Mouse (Mus musculus) MEL-GATA-1-ER (cell line): ENCODE data around the gene Leng8.
"Not testable (repeated sequence)": the region's sequence is repeated elsewhere in the genome, so short reads cannot be mapped to it uniquely, and the experiment has no call there.

Source experiments
- DNase-seq: peaks from one replicate; pipeline ENCODE4 v3.0.0-alpha.2; 2012; ENCODE audit warnings: low read depth; ENCODE audit errors: extremely low read depth

Gene Leng8

DNA sequence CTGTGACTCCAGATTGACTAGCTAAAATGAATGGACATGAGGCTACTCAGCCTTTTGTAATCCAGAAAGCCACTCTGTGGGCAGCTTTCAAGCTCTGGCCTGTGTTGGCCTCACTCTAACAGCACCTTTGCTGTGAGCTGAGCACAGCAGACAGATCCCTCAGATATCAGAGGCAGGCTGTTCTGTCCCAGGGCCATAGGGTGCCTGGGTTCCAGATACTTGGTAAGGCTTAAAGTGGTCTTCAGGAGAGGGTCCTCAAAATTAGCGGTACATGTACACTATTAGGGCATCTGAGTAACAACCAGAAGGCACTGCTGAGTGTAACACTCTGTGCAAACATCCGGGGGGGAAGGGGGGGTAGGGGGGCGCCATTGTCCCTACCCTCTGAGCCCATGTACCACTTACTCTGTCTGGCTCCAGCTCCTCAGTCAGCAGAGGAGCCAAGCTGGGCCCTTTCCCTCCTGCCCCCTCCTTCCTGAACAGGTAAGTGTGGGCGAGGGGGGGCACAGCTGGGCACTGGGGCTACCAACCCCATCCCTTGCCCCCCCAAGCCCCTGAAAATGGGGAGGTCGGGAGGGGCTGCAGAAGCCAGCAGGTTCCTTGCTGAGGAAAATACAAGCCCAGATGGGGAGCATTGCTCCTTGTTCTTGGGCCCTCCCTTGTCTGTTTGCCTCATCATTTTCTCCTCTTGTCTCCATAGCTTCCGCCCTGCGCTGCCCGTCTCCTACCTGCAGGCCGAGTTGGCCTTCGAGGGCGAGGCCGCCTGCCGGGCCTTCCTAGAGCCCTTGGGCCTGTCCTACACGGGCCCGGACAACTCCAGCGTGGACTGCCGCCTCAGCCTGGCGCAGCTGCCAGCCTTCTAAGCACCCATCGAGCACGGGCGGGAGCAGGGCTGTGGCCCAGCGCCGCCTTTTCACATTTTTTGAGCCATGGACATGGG, 9.7 kb downstream of the Leng8 start:
- no peak for DNase-seq

DNA sequence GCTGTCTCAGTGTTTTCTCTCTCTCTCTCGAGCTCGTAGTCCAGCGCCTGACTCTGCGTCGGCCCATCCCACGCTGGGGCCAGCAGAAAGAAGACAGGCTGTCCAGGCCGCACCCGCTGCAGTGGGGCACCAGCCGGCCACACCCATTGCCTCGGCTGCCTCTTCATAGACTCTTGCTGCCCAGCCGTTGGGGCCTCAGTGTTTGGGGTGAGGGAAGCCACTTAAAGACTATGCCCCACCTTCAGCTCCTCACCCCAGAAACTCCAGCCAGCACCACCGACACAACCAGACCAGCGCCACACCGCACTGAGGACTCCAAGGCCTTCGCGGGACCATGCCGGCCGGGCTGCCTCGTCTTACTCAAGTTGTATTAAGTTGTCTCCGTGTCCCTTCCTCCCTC, 10.5 kb downstream of the Leng8 start:
- no peak for DNase-seq

DNA sequence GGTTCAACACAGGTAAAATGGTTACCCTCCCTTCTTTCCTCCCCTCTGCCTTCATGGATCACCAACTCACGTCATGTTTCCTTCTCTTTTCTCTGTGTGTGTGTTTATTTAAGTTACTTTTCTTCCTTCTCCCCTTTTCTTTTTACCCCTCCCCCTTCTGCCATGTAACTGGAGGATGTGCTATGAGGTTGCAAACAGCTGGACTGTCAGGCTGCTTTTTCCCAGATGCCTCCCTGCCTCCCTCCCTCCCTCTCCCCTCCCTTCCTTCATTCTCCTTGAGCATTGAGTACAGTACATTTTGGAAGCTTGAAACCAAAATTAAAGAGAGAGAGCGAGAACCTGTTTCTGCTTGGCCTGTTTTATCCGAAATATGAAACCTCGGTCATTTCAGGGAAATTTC, 11.0 kb downstream of the Leng8 start:
- no peak for DNase-seq

DNA sequence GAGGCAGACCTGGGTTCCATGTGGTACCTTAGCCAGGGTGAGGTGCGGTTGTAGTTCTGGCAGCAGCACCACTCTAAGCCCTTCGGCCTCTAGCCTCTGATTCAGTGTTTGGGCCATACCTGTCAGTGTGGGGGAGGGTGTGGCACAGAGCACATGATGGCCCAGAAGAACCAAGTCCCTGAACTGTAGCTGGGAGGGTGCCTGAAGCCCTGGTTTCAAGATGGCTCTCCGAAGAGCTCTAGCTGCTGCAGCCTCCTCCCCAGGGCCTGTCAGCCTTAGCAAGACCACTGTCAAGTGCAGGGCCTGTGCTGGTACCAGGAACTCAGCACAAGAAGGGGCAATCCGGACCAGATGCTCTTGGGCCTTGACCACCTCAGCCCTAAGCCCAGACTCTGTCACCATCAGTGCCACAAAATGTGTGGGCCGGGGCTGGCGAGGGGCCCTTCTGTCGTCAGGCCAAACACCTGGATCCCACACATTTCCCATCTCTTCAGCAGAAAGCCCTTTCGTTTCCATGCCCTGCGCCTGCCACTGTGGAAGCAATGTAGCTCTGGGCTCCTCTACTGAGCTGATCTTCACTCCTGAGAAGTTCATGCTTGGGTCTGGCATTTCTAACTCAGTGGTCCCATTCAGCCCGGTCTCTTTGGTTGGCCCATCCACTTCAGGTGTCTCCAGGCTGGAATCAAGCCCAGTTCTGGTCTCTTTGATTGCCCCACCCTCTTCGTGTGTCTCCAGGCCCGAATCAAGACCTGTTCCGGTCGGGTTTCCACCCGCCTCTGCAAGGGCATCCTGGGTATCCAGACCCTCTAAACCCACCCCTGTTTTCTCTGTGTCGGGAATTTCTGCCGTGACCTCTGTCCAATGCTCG, 11.7 kb downstream of the Leng8 start:
- no peak for DNase-seq

DNA sequence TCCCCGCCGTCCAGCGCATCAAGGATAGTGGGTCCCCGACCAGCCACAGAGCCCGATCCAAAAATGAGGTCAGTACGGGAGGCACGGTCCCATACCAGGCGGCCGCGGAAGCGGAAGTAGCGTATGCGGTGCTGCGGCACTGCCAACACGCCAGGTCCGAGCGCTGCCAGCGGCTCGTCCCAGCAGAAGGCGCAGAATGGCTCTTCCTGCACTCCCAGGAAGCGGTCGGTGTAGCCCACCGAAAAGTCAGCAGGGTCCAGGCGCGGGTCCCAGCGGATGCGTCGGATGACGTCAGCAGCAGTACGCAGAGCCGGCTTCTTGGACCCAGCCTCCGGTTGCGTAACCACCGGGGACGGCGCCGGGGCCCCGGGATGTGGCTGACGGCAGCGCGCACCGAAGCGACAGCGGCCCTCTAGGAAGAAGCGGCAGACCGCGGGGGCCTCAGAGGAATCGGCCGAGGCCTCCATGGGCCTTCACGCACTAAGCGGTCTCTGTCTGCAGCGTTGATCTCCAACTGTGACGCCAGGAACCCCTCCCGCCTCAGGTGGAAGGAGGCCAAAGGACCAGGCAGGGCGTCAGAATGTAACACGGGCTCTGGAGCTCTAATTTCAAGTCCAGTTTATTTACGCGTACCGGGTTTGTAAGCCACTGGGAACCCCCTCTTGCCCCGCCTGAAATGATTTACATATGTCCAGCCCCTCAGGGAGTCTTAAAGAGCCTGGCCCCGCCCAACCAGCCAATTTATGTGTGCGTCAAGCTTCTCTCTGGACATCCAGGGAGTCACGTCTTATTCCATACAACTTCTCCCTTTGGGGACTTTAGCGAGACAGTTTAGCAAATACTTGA, 12.6 kb downstream of the Leng8 start:
- peak; percentile 77 for DNase-seq

DNA sequence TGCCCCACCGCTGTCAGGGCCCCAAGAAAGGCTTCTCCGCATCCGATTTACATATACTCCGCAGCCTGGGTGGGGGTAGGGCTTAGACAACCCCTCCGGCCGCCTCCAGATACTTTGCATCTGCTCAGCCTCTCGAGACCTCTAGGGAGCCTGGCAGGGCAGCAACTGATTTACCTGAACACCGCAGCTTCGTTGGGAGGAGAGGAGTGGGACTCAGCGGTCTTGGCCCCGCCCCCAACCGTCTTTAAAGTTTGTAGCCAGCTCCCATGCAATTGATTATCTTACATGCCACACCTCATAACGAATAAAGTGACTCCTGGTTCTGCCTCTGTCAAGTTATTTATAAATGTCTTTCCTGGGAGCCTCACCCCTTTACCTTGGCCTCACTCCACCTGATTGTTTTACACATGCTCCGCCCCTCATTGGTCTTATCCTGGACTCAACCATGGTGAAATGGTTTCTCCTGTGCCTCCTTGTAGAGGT, 13.3 kb downstream of the Leng8 start, which contains the start of gene Leng9:
Gene Leng9, minus strand, starts transcription at position 316 of the 483 bp plus-strand sequence.
- no peak for DNase-seq

DNA sequence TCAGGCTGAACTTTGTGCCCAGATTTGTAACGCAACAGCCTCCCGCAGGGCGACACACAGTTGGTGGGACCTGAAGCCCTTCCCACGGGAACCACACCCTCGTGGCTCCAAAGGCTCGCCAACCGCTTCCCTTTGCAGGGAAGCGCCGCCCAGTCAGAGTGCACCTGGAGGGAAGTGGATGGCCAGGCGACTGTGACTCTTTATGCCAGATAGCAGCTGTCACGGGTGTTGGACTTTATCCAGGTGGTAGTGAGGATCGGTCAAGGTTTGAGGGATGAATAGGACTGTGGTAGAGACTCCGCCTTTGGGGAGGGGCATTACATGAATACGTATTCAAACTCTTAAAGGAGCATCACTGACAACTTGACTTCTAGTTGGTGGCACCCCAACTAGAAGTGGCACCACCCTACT, 14.0 kb downstream of the Leng8 start:
- DNase-seq = peak; percentile 39

DNA sequence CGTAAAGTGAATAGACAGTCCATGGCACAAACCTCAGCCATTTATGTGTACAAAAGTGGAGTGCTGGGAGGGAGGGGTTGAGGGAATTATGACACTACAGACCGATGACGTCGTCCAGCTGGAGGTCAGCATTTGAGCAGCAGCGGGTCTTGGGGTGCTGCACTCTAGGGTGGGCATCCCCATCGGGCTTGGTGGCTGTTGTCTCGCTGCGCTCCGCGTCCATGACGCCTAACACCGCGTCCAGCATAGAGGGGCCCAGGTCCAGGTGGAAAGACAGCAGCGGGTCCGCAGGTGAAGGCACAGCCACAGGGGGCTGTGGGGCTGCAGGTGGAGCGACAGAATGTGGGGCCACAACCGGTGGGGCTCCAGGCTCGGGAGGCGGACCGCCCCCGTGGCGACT, 14.4 kb downstream of the Leng8 start:
- no peak for DNase-seq

DNA sequence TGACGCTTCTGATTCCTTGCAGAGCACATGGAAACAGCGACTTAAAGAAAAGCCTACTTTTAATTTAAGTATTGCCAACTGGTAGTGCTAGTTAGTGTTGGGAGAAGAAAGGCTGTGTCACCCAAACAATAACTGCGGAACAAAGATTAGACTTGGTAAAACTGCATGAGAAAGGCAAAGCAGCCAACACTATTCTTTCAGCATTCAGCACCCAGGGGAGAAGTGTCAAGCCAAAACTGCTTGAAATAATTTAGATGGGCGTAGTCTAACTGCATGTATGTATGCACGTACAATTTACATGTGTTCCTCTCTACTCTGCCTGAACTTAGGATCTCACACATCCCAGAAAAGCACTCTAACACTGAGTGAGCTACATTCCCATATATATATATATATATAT, 17.5 kb downstream of the Leng8 start:
- no peak for DNase-seq

DNA sequence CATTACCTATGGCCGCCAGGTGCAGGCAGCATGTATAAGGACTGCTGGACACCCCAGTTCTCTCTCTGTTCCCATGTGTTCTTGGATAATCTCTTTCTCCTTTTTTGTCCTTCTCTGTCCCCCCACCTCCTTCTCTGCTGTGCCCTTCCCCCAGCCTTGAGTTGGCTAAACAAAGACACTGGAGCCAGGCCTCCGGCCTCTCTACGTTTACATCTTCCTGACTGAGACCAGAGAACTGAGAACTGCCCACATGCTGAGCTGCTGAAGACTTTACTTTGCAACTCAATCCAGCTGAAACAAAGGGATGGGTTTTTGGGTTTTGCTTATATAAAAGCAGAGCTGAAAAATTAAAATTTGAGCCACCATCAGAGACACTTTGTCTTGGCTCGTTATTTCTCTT, 18.1 kb downstream of the Leng8 start:
- DNase-seq = no peak

DNA sequence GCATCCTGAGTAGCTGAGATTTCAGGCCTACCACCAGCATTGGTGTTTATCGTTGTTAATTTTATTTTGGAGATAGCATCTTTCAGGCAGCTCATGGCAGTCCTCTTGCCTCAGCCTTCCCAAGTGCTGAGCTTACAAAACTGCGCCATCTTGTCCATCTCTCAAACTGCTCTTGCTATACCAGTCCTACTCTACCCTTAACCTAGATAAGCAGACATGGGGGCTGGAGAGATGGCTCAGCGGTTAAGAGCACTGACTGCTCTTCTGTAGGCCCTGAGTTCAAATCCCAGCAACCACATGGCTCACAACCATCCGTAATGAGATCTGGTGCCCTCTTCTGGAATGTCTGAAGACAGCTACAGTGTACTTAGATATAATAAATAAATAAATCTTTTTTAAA, 24.8 kb downstream of the Leng8 start:
- not testable (repeated sequence) for DNase-seq

DNA sequence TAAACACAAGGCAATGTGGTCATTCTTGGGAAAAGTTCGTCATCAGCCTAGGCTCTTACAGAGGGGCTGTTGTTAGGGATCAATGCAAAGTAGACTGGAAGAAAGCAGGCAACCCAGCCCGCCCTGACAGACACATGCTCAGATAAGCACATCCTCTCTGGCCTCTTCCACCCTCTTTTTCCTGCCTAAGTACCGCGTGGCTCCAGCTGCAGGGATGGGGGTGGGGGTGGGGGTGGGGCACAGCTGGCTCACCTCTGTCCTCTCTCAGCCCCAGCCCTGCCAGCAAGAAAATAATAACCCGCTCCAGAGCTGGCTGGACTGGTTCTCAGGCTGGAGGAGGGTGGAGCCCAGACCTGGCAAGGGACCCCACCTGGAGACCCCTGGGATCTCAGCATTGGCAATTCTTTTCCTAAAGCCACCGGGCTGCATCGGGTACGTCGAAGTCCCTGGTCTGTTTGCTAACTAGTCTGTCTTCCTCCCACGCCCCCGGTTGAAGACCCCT, 26.8 kb downstream of the Leng8 start:
- no peak for DNase-seq

DNA sequence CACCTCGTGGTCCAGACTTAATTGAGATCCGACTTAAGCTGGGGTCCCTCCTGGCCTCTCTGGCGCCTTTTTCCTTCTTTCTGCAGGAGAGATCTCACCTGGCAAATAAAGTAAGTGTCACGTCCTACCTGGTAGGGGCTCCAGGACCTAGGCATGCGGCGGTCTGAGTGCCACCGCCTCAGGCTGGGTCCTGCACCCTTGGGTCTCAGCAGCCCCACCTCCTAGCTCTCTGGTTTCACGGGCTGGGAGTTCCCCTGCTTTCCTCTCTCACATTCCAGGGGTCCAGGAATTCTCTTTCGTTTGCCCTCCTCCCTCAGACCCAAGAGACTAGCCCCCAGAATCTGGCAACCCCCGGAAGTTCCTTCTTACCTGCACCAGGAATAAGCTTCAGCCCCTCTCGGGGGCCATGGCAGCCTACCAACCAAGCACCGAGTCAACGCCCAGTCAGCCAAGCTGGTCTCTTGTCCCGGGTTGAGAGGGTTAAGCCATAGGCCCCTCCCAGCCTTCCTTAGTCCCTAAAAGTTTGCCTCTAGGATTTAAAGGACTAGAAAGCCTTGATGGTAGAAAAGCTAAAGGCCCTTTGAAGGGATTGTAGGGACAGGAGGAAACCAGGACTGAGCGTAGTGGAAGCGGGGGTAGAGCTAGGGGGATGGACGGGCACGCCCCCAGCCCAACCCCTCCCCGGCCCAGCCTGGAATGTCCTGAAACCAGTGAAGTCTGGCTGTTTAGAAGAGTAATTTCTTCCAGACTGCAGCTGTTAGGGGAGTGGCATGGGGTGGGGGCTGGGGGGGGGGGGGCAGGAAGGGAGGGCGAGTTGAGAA, 27.5 kb downstream of the Leng8 start, which contains the start of gene Cdc42ep5:
Gene Cdc42ep5, minus strand, starts transcription at position 771 of the 821 bp plus-strand sequence.
- no peak for DNase-seq

DNA sequence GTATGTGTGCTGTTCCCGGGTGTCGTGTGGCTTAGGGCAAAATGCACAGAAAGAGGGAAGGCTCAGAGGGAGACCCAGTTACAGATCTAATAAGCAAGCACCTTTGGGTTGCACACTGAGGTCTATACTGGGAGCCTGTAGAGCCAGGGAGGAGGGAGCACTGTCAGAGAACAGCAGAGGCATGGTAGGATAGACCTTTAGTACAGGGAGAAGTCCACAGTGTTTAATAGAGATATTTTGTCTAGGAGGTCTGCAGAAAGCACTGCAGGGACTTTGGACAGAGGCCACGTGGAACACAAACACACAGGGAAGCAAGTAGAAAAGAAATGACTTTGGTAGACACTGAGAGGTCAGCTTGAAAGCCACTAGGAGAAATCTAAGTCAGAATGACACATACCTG, 28.4 kb downstream of the Leng8 start:
- no peak for DNase-seq

DNA sequence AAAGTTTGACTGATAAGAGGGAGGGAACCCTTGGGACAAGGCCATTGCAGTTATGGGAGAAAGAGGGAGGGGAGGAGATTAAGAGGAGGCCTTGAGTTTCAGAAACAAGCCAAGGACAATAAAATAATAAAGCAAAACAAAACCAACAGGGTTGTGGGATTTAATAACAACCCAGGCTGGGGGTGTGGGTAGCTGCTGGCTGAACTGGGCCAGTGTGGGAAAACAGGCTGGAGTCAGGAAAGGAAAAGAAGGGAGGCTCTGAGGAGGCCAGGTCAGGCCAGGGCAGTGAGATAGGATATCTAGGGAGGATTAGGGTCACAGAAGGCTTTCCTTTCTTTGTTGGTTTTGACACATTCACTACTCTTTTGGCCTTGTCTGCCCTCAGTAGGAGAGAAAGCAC, 30.3 kb downstream of the Leng8 start:
- DNase-seq = no peak

DNA sequence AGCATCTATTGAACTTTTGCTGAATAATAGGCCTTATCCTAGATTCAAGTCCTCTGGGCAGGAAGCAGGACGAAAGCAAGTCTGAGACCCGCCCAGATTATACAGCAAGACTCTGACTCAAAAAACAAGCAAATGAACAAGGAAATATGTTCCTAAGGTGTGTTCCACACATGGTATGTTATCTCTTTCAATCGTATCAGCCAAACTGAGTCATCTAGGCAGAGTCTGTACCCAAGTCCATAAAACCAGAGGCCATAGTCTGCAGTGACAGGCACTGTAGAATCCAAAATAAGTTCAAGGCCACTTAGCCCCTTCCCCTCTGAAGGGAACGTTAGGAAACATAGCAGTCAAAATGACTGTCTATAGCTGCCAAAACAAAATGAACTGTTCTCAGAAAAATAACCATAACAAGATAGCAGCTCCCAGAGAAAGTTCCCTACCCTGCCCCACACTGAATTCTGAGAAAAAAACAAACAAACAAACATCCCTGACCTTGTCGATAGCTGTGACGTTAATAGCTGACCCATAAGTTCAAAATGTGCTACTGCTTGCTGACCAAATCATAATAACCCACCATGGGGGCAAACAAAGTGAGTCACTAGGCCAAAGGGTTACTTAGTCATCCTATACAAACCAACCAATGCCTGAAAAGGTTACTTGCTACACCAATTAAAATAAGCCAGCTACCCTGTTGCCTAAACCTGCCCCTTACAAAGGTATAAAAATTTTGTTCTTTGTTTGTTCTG, 33.5 kb downstream of the Leng8 start:
- no peak for DNase-seq

DNA sequence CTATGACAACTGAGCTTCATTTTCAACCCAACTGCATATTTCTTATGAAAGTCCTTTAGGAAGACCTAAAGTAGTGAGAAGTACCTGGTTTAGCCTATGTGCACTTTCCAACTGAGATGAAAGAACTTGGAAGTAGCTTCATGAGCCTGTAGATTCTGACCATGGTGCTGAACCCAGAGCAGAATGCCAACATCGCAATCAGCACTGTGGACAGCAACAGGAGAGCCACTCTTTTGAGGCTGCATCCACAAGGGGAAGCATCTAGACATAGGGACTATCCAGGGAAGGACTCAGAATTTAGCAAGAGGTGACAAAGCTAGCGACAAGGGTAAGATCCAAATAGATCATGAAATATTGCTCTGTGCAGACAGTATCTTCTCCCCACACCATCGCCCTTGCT, 41.6 kb downstream of the Leng8 start:
- DNase-seq = peak; percentile 49
